Mouse (Mus musculus): ENCODE data around the gene Atp9a. TPM values are rescaled to one million over a fixed set of nuclear protein-coding genes. Genes with fewer than 3 reads are reported as not detected.

Gene Atp9a
- polyA plus RNA-seq (2015; fragmentation: Nextera tagmentation; extraction: Ambion mirVana) = 160 and 177 TPM in 2 replicates

- WGBS = 10% methylated on average over 24 of the region's 33 CpGs
- no peaks in the 10 kb centered on the region for H3K9me3 ChIP-seq
- H3K9ac ChIP-seq = peak within 1 kb of the TSS; percentile 93
- H3K36me3 ChIP-seq = no peaks in the 10 kb centered on the region
- no peaks in the 10 kb centered on the region for H3K27me3 ChIP-seq
- H3K4me1 ChIP-seq (replicated peaks) = 0 out of 2 replicates have a peak, but pooled peaks cover 18% of the 10 kb centered on the region
- peak within 1 kb of the TSS; percentile 85 for H3K4me3 ChIP-seq
- peak within 1 kb of the TSS; percentile 98 for H3K27ac ChIP-seq (replicated peaks)
- peak; percentile 84 for ATAC-seq (ENCODE audit: low FRiP score, low read depth)
- H3K4me2 ChIP-seq = peak within 1 kb of the TSS; percentile 69
Measured at GRCm38 (mm10) chr2:168742059-168742627, at the start of gene Atp9a. Atp9a (minus strand) TSS chr2:168742409.

GRCm38 (mm10) chr2:168791115-168791802 lies 49.0 kb upstream of the Atp9a start:
- no peaks in the 10 kb centered on the region for H3K36me3 ChIP-seq
- H3K4me2 ChIP-seq = no peak overlapping the region
- no peak overlapping the region for H3K4me3 ChIP-seq
- 50% methylated on average over 4 of the region's 4 CpGs for WGBS
- H3K9ac ChIP-seq = no peak overlapping the region
- H3K4me1 ChIP-seq (replicated peaks) = no peaks in the 10 kb centered on the region
- no peak for ATAC-seq (ENCODE audit: low FRiP score, low read depth)
- no peaks in the 10 kb centered on the region for H3K27me3 ChIP-seq
- H3K27ac ChIP-seq (replicated peaks) = no peak overlapping the region
- H3K9me3 ChIP-seq = no peaks in the 10 kb centered on the region

GRCm38 (mm10) chr2:168786174-168786573 lies 44.0 kb upstream of the Atp9a start:
- no peak for ATAC-seq (ENCODE audit: low FRiP score, low read depth)
- H3K9me3 ChIP-seq = no peaks in the 10 kb centered on the region
- H3K36me3 ChIP-seq = no peaks in the 10 kb centered on the region
- 93% methylated on average over 9 of the region's 9 CpGs for WGBS
- H3K4me3 ChIP-seq = no peak overlapping the region
- H3K4me2 ChIP-seq = no peak overlapping the region
- no peaks in the 10 kb centered on the region for H3K4me1 ChIP-seq (replicated peaks)
- no peak overlapping the region for H3K9ac ChIP-seq
- H3K27me3 ChIP-seq = no peaks in the 10 kb centered on the region
- H3K27ac ChIP-seq (replicated peaks) = no peak overlapping the region

GRCm38 (mm10) chr2:168780596-168780995 lies 38.4 kb upstream of the Atp9a start:
- no peak for ATAC-seq (ENCODE audit: low FRiP score, low read depth)
- no peak overlapping the region for H3K27ac ChIP-seq (replicated peaks)
- H3K4me1 ChIP-seq (replicated peaks) = peaks cover 7% of the 10 kb centered on the region; the same call in 1 of the 2 replicates
- 40% methylated on average over 9 of the region's 9 CpGs for WGBS
- H3K4me2 ChIP-seq = no peak overlapping the region
- H3K9me3 ChIP-seq = no peaks in the 10 kb centered on the region
- no peaks in the 10 kb centered on the region for H3K27me3 ChIP-seq
- no peaks in the 10 kb centered on the region for H3K36me3 ChIP-seq
- no peak overlapping the region for H3K9ac ChIP-seq
- no peak overlapping the region for H3K4me3 ChIP-seq

- WGBS = 7% methylated on average over 9 of the region's 9 CpGs
- ATAC-seq (ENCODE audit: low FRiP score, low read depth) = no peak
- H3K9ac ChIP-seq = no peak overlapping the region; the same call in 1 of the 2 replicates
Measured at GRCm38 (mm10) chr2:168780024-168780423, 37.8 kb upstream of the Atp9a start.

GRCm38 (mm10) chr2:168777481-168777880 lies 35.3 kb upstream of the Atp9a start:
- H3K27me3 ChIP-seq = no peaks in the 10 kb centered on the region
- H3K4me2 ChIP-seq = no peak overlapping the region
- no peak overlapping the region for H3K27ac ChIP-seq (replicated peaks)
- peaks cover 7% of the 10 kb centered on the region; the same call in 1 of the 2 replicates for H3K4me1 ChIP-seq (replicated peaks)
- no peak overlapping the region for H3K4me3 ChIP-seq
- ATAC-seq (ENCODE audit: low FRiP score, low read depth) = no peak
- no peak overlapping the region for H3K9ac ChIP-seq
- H3K9me3 ChIP-seq = no peaks in the 10 kb centered on the region
- no peaks in the 10 kb centered on the region for H3K36me3 ChIP-seq

More at GRCm38 (mm10) chr2:168780024-168780423, 37.8 kb upstream of the Atp9a start:
- Histone ChIP-seq H3K27ac (replicated peaks) (no peak overlapping the region), H3K9me3 (no peaks in the 10 kb centered on the region), H3K27me3 (no peaks in the 10 kb centered on the region), H3K36me3 (no peaks in the 10 kb centered on the region), H3K4me3 (no peak overlapping the region), H3K4me1 (replicated peaks) (peaks cover 7% of the 10 kb centered on the region; the same call in 1 of the 2 replicates), H3K4me2 (no peak overlapping the region)

GRCm38 (mm10) chr2:168776238-168776637 lies 34.0 kb upstream of the Atp9a start:
- Histone ChIP-seq H3K36me3 (no peaks in the 10 kb centered on the region), H3K9me3 (no peaks in the 10 kb centered on the region), H3K4me2 (no peak overlapping the region), H3K27me3 (no peaks in the 10 kb centered on the region), H3K4me1 (replicated peaks) (peaks cover 7% of the 10 kb centered on the region; the same call in 1 of the 2 replicates), H3K9ac (no peak overlapping the region), H3K4me3 (no peak overlapping the region), H3K27ac (replicated peaks) (no peak overlapping the region)
- no peak for ATAC-seq (ENCODE audit: low FRiP score, low read depth)
- 87% methylated on average over 3 of the region's 3 CpGs for WGBS

- Histone ChIP-seq H3K4me3 (no peak overlapping the region), H3K27me3 (peaks cover 32% of the 10 kb centered on the region), H3K4me1 (replicated peaks) (peaks cover 24% of the 10 kb centered on the region), H3K4me2 (no peak overlapping the region), H3K27ac (replicated peaks) (no peak overlapping the region), H3K9me3 (no peaks in the 10 kb centered on the region), H3K36me3 (no peaks in the 10 kb centered on the region), H3K9ac (no peak overlapping the region)
- 44% methylated on average over 8 of the region's 8 CpGs for WGBS
- no peak for ATAC-seq (ENCODE audit: low FRiP score, low read depth)
Measured at GRCm38 (mm10) chr2:168769259-168769658, 27.1 kb upstream of the Atp9a start.

GRCm38 (mm10) chr2:168767582-168767981 lies 25.4 kb upstream of the Atp9a start, which contains the start of gene Sall4:
Sall4 (minus strand) TSS chr2:168767943.
- Histone ChIP-seq H3K9ac (peak within 1 kb of the TSS; percentile 14; the same call in 1 of the 2 replicates), H3K9me3 (no peaks in the 10 kb centered on the region), H3K4me2 (peak within 1 kb of the TSS; percentile 88), H3K4me1 (replicated peaks) (peaks cover 24% of the 10 kb centered on the region), H3K27me3 (peaks cover 35% of the 10 kb centered on the region), H3K27ac (replicated peaks) (no peak within 1 kb of the TSS), H3K36me3 (no peaks in the 10 kb centered on the region), H3K4me3 (peak within 1 kb of the TSS; percentile 48)
- WGBS = 13% methylated on average over 10 of the region's 10 CpGs
- no peak for ATAC-seq (ENCODE audit: low FRiP score, low read depth)

GRCm38 (mm10) chr2:168766538-168767361 lies 24.5 kb upstream of the Atp9a start:
- Histone ChIP-seq H3K4me1 (replicated peaks) (peaks cover 30% of the 10 kb centered on the region), H3K4me3 (peak overlapping the region; percentile 48), H3K27me3 (peaks cover 35% of the 10 kb centered on the region), H3K36me3 (no peaks in the 10 kb centered on the region), H3K27ac (replicated peaks) (no peak overlapping the region), H3K4me2 (peak overlapping the region; percentile 88), H3K9ac (peak overlapping the region; percentile 14; the same call in 1 of the 2 replicates), H3K9me3 (no peaks in the 10 kb centered on the region)
- WGBS = under 1% methylated on average over 51 of the region's 52 CpGs
- peak; percentile 79 for ATAC-seq (ENCODE audit: low FRiP score, low read depth)

- WGBS = under 1% methylated on average over 61 of the region's 65 CpGs
- ATAC-seq (ENCODE audit: low FRiP score, low read depth) = 0 out of 2 replicates have a peak, but pooled peaks have one; percentile 9
- Histone ChIP-seq H3K9ac (peak overlapping the region; percentile 25; the same call in 1 of the 2 replicates), H3K4me3 (peak overlapping the region; percentile 48), H3K4me2 (peak overlapping the region; percentile 88), H3K9me3 (no peaks in the 10 kb centered on the region), H3K27ac (replicated peaks) (no peak overlapping the region), H3K36me3 (no peaks in the 10 kb centered on the region), H3K27me3 (peaks cover 35% of the 10 kb centered on the region), H3K4me1 (replicated peaks) (peaks cover 30% of the 10 kb centered on the region)
Measured at GRCm38 (mm10) chr2:168765696-168766537, 23.7 kb upstream of the Atp9a start.
